Mouse (Mus musculus) NIH3T3 (cell line): ENCODE measurements at regions not wholly inside any gene's neighbourhood (a gene's known extent, or its start where the extent isn't known, plus 50 kb on each side); places are given as distances from the start of the nearest gene placed in this dataset.

Source experiments
- DNase-seq: peaks from one replicate; pipeline ENCODE4 v3.0.0-alpha.2; 2012; ENCODE audit warnings: low read depth

DNA sequence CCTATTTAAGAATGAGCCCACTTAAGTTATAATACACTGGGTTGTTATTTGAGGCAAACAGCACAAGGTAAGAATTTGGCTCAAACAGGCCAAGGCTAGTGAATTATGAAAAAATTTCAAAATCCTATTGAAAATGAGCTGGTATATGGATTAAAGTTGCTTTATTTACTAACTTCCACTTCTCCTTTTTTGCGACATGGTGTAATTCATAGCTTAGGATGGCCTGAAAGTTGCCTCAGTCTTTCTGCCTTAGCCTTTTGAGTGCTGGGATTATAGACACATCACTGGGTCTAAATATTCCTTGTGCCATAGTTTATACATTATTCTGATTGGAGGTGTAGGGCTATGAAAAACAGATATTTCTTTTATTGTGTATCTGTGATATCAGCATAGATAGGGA, 81.9 kb downstream of the Edem1 start:
- DNase-seq = no peak

DNA sequence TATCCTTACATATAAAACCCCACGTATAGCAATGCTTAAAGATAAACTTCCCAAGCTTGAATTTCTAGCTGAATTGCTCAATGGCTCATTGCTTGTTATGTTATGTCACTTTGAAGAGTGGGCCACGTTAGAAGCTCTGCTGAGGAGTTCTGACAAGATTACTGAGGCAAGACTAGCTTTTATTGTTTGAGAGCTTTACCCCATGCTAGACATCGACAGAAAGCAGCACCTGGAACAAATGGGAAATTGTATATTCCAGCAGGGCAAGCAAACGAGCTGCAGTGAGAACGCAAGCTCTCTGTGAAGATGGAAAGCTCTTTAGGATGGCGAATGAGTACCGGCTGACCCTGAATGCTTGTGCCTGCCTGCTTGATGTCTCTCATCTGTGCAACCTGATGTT, 84.1 kb downstream of the Edem1 start:
- DNase-seq = no peak

DNA sequence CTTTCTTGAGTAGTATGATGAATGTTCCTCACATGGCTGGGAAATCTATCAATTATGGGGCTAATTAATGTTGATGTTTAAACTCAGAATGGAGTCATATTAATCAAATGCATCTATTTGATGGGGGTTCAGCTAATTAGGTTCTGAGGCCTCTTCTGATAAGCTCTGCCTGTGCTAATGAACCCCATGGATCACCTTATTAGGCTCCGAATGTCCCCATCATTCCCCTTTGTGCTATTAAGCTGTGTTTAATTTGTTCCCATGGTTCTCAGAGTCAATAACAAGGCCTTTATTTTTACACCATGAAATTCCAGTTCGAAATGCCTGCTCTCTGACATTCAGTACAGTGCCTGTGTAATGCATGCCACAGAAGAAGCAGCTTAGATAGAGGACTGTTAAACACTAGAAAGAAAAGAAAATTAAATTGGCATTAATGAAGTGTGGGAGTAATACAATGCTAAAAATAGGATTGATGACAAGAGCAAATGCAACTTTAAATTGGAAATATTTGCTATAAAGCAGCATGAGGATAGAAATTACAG, 91.0 kb downstream of the Edem1 start:
- DNase-seq = no peak

DNA sequence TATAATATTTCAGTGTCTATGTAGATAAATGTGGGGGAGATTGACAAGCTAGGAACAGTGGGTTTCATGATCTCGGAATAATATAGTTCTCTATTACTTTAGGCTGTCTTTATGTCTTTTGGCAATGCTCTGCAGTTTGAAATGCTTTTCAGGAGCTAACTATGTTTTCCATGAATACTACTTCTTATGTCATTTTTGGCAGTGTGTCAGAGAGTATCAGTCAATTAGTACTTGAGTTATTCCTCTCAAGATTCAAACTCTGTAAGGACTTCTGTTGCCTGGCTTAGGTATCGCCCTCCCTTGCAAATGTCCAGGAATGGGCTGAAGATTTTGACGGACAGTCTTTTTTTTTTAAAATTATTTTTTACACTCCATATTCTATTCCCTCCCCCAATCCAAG, 92.7 kb downstream of the Edem1 start:
- no peak for DNase-seq

DNA sequence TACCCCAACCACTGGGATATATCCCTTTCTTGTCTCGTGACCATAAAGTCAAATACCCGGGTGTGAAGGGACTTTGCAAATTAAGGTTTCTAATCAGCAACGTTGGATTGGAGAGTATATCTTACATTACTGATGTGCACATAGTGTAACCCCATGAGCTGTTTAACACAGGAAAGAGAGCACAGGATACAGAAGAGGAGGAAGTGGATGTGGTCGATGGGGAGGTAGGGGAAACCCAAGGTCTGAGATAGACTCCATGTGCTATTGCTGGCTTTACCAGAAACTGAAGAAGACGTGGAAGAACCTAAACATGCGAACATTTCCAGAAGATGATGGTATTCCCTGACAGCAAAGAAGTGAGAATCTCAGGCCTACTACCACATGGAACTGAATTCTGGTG, 94.1 kb downstream of the Edem1 start:
- no peak for DNase-seq

DNA sequence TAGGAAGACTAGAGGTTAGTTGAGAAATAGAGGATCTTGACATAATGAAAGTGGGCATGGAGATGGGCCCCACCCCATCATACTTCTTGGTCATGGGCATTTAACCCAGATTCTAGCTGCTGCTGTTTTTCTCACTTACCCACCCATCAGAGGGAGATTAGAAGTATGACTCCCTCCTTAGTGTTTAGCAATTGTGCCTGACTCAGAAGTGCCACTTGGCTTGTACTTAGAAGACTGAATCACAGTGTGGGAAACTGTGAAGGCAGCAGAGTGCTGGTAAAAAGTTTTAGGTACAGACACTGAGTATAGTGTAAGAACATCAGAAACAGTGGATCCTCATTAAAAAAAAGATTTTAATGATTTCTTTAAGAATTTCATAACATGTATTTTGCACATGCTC, 100.5 kb downstream of the Edem1 start:
- peak; percentile 9 for DNase-seq

DNA sequence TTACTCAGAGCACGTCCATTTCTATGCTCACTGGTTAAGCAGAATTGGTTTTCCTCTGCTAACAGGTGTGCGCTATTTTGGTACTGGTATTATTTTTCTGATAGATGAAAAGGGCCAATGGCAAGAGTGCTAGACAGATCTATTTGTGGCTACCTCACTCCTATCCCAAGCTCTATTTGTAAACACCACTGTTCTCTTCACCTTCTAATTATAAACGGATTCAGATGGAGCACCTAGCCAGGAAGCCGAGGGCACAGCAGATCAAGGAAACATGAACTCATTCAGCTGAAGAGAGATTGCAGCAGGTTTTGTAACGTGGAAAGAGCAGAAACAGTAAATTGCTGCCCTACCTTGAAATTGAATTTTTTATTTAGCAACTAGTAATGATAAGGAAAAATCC, 110.2 kb downstream of the Edem1 start:
- DNase-seq = no peak

DNA sequence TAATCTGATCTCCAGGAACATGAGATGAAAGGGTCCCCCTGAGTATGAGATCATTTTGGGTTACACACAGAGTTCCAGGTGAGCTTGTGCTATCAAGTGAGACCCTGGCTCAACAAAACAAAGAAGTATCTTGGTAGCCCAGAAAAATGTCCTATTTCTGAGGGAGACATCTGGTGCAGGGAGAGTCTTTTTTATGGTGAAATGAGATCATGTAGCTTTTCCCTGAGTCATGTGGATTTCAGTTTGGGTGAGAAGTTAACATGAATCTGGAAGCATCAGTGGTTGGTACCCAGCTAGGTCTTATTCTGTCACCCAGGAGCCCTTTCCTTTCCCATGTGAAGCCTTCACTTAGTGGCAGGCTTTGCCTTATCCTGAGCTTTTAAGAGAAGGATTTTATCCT, 113.8 kb downstream of the Edem1 start:
- DNase-seq = no peak

DNA sequence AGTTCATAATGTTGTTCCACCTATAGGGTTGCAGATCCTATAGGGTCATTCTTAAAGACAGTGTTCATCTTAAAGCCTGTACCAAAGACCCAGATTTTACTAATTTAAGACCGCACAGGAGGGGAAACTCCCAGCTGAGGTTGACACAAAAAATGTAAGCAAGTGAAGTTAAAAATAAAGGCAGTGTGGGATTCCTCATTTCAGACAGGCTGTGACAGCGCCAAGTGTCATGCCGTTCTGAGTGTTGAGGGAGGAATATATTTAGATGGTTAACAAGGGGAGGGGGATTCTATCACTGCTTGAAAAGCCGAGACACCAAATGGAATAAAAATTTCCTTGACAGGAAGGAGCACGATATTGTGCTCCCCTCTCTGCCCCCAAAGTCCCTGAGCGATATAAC, 123.9 kb downstream of the Edem1 start:
- no peak for DNase-seq

DNA sequence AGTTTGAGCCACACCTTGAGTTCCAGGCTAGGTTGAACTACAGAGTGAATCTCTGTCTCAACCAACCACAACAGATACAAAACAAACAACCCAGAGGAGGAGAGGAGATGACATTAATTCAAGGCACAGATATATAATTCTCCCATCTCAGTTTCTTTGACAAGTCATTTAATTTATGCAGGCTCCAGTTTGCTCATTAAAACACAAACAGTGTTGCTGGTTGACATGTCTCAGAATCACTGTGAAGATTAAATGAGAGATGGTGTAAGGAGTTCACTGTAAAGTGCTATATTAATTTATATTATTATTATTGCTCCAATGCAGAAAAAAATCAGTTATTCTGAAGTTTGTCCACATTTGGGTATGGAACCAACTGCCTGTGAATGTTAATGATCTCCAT, 134.4 kb downstream of the Edem1 start:
- no peak for DNase-seq

DNA sequence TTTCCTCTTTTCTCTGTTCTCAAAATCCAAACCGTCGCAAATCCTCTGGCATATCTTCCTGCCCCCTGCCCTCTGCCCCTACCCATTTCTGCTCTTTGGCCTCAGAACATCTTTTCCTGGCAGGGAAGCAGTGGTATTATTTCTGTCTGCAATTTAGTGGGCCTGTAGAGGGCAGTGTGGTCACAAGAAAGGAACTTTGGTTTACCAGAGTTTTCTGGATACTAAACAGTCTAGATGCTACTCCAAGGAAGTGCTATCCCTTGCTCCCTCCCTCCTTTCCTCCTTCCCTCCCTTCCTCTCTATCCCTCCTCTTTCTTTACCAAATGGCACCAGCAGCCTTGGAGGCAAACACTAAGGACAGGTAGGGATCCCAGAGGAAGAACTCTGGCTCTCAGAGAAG, 134.9 kb downstream of the Edem1 start:
- peak; percentile 77 for DNase-seq

DNA sequence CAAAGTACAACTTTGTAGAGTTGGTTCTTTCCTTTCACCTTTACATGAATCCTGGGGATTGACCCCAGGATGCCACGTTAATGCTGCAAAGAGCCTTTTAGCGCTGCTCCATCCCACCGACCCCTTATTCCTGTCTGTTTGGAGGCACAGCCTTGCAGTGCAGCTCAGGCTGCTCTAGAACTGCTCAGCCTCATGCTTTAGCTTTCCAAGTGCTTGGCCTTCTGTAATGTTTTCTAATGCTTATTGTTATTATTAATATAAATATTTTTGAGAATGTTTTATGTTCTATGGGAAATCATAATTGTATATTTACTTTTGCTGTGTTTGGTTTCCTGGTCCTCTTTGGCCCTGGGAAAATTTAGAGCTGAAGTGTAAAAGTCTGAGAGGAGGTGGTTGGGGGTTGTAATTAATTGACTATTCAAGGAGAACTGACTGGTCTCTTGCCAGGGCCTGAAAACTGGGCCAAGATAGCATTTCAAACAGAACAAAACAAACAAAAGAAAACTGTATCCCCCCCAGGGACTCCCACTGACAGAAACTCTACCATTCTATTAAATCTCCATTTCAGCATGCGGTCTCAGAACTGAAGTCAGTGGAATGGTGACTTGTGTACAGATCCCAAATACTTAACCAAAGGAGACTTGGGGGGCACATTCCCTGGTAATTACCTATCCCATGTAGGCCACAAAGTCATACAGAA, 141.2 kb downstream of the Edem1 start:
- DNase-seq = no peak

DNA sequence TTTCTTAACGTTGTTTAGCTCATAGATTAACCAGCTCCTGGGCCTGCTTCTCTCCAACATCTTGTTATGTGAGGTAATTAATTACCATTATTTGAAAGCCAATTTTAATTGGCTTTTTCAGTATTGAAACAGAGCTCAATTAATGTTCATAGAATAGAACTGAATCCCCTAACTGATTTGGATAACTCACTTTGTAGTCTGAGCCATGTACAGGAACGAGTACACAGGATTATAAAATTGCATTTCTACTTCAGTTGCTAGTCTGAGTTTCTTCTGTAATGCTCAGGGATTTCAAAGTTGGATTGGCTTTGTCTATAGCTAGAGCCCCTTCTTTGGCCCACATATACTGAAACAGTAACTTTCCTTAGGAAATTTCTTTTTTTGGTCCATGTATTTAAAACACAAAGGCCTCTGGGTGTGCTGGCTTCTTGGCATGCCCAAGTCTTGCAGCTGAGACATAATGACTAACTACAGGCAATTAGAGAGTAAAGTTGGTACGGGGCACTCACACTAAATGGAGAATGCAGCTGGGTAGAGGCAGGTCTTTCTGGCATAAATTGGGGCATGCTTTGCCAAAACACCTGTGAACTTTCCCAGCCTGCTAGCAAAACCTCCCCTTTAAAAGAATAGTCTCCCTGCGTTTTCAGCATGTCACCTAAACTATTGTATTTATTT, 143.1 kb downstream of the Edem1 start:
- no peak for DNase-seq

DNA sequence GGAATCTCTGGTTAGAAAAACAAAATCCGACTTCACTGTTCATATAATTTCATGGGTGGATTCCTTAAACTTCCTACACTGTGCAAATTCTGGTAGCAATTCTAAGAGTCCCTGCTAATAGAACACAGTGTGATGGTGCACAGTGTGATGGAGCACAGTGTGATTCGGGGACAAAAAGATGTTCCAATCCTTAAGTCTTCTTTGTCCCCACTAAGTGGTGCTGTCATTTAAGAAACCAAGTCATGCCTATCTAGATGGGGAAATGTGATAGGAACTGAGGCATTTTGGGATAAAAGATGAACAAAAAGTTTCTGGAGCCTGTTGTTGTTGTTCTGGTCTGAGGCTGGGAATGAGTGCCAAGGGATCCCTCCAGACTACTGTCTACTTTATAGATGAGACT, 145.3 kb downstream of the Edem1 start:
- no peak for DNase-seq

DNA sequence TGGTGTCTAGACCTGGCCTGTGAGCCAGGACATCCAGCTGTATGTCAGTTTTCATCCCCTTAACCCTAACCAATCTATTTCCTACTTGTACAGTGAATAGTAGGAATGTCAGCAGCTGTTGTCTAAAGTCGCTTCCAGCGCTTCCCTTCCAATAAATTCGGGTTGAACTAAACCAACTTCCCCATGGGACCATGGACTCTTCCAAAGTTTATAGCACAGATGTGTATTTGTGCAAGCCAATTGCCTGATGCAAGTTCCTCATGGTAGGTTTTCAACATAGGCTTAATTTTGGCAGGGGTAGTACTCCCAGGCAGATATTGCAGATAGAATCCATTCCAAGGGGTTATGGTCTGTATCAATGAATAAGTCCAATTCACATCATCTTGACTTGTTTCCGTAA, 161.1 kb downstream of the Edem1 start:
- no peak for DNase-seq

DNA sequence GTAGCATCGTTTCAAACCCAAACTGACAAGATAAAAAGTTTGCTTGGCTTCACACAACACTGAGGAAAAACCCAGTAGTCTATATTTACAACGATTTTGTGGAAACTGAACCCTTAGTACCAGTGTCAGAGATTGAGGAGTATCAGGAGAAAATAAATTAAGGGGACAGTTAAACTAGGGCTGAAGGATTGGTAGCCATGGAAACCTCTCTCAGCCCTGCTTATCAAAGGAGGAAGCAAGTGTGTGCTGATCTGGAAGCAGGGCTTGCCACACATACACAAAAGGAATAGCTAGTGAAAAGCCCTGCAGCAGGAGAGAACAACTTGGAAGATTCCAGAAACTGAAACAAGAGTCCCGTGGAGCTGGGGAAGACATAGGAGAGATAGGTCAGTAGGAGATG, 165.3 kb downstream of the Edem1 start:
- DNase-seq = no peak

DNA sequence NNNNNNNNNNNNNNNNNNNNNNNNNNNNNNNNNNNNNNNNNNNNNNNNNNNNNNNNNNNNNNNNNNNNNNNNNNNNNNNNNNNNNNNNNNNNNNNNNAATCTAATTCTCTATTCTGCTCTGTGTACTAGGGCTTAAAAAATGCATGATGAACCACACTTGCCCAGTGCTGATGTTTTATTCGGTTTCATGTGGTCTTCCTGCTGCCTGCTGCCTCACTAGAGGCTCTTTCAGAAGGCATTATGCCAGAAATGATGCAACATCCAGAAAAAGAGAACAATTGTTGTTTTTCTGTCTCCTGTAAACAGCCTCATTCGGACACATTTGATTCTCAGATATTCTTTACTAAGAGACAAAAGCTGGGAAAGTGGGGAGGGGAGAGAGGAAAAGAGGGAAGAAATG, 176.0 kb downstream of the Edem1 start:
- no peak for DNase-seq

DNA sequence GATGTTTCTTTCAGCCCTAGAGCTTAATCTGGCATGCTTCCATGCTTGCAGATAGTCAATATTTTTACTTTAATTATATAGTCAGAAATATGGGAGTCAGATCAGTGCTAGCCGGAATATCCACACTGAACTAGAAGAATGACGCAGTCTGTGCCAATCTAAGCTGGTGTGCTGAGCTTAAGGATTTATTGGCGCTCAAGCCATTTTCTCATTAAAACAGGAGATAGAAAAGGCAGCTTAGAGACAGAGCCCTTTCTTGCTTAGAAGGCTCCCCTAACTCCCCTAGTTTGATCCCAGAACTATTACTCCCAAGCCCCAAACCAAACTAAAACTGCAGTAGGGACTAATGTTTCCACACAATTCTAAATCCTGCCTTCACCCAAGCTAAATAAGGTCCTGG, 180.9 kb downstream of the Edem1 start:
- DNase-seq = no peak

DNA sequence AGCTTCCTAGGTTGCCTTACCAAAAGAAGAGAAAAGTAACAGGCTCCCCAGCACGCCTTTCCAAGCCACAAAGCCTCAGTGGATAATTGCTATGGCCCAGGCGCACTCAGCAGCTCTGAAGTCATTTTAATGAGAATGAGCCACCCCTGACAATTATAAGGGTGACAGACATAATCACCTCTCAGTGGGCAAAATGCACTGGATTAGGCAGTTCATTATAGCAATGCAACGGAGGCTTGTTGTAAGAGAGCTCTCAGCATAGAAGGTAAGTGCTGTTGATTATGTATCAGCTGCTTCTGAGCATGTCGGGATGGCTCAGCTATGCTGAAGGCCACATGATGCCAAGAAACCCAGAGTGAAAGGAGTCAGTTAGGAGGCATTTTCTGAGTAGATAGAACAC, 181.4 kb downstream of the Edem1 start:
- no peak for DNase-seq

DNA sequence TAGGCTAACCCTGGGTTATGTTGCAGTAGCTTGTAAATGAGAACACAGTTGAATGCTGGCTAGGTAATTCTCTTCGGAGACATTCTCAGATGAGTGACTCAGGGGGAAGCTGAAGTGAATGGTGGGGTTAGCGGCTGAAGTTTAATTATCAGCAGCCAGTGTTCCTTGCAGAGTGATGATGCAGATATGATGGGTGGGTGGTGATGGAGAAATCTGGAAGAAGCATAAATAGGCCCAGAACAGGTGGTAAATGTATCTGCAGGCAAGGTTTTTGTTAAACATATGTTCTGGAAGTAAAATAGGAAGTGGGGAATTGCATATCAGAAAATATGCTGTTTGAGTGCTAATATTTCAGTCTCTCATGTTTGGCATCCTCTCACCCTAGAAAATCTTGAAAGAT, 191.3 kb downstream of the Edem1 start:
- DNase-seq = no peak
